Mouse (Mus musculus): ENCODE results near the gene Atp11a.

Gene Atp11a

GRCm38 (mm10) chr8:12769296-12769695, 12.5 kb downstream of the Atp11a start:
- DNase-seq (ENCODE audit: low read depth, low spot score), result no peak

- DNase-seq (ENCODE audit: low read depth, low spot score), result no peak
Observed at GRCm38 (mm10) chr8:12772319-12772718, 15.5 kb downstream of the Atp11a start.

GRCm38 (mm10) chr8:12773914-12774313, 17.1 kb downstream of the Atp11a start:
- DNase-seq (ENCODE audit: low read depth, low spot score), result no peak

GRCm38 (mm10) chr8:12774872-12775298, 18.1 kb downstream of the Atp11a start:
- no peak for DNase-seq (ENCODE audit: low read depth, low spot score)

- no peak for DNase-seq (ENCODE audit: low read depth, low spot score)
Observed at GRCm38 (mm10) chr8:12775302-12775975, 18.6 kb downstream of the Atp11a start.

- DNase-seq (ENCODE audit: low read depth, low spot score), result no peak
Observed at GRCm38 (mm10) chr8:12776166-12776565, 19.4 kb downstream of the Atp11a start.

GRCm38 (mm10) chr8:12777171-12777570, 20.4 kb downstream of the Atp11a start:
- DNase-seq (ENCODE audit: low read depth, low spot score), result no peak

- peak; percentile 90 for DNase-seq (ENCODE audit: low read depth, low spot score)
Observed at GRCm38 (mm10) chr8:12779541-12779940, 22.7 kb downstream of the Atp11a start.

GRCm38 (mm10) chr8:12785508-12785907, 28.7 kb downstream of the Atp11a start:
- DNase-seq (ENCODE audit: low read depth, low spot score), result no peak

GRCm38 (mm10) chr8:12786261-12786957, 29.6 kb downstream of the Atp11a start:
- DNase-seq (ENCODE audit: low read depth, low spot score), result no peak

- no peak for DNase-seq (ENCODE audit: low read depth, low spot score)
Observed at GRCm38 (mm10) chr8:12786958-12787301, 30.1 kb downstream of the Atp11a start.

- DNase-seq (ENCODE audit: low read depth, low spot score), result no peak
Observed at GRCm38 (mm10) chr8:12787427-12787826, 30.6 kb downstream of the Atp11a start.

GRCm38 (mm10) chr8:12788695-12789094, 31.9 kb downstream of the Atp11a start:
- no peak for DNase-seq (ENCODE audit: low read depth, low spot score)

GRCm38 (mm10) chr8:12795011-12795671, 38.3 kb downstream of the Atp11a start:
- DNase-seq (ENCODE audit: low read depth, low spot score), result no peak

- DNase-seq (ENCODE audit: low read depth, low spot score), result no peak
Observed at GRCm38 (mm10) chr8:12799099-12799498, 42.3 kb downstream of the Atp11a start.

GRCm38 (mm10) chr8:12799832-12800231, 43.0 kb downstream of the Atp11a start:
- no peak for DNase-seq (ENCODE audit: low read depth, low spot score)

GRCm38 (mm10) chr8:12800246-12800645, 43.4 kb downstream of the Atp11a start:
- no peak for DNase-seq (ENCODE audit: low read depth, low spot score)

- peak; percentile 25 for DNase-seq (ENCODE audit: low read depth, low spot score)
Observed at GRCm38 (mm10) chr8:12801586-12801985, 44.8 kb downstream of the Atp11a start.

GRCm38 (mm10) chr8:12803121-12803520, 46.3 kb downstream of the Atp11a start:
- DNase-seq (ENCODE audit: low read depth, low spot score), result no peak

GRCm38 (mm10) chr8:12804909-12805308, 48.1 kb downstream of the Atp11a start:
- no peak for DNase-seq (ENCODE audit: low read depth, low spot score)

GRCm38 (mm10) chr8:12805569-12805968, 48.8 kb downstream of the Atp11a start:
- DNase-seq (ENCODE audit: low read depth, low spot score), result peak; percentile 39

- no peak for DNase-seq (ENCODE audit: low read depth, low spot score)
Observed at GRCm38 (mm10) chr8:12808018-12808417, 51.2 kb downstream of the Atp11a start.

- DNase-seq (ENCODE audit: low read depth, low spot score), result no peak
Observed at GRCm38 (mm10) chr8:12809516-12809915, 52.7 kb downstream of the Atp11a start.

Measured in 3T3-L1 (cell line).